In genomic region chr17:67352956-67353795, GRCm38 (mm10) we compare ENCODE assay signal across 8 mouse cellular contexts. TPM values are rescaled to one million over a fixed set of nuclear protein-coding genes. Genes with fewer than 3 reads are reported as not detected.
DNase-seq lines count a peak whose midpoint lies in the region; ATAC-seq and TF ChIP-seq lines count a peak whose summit lies in the region.

No protein-coding gene starts in this region.

- CTCF ChIA-PET in Patski (lab: Charles Lee): interaction anchor here (0.8 to 2.0 kb wide), 4 partner anchors 17 to 180 kb away, joined by 3 to 5 read pairs (median 3); no protein-coding TSS in a partner anchor

- in situ Hi-C loops in Patski (cut with MboI; ENCODE audit: low pct_unique_long_range_greater_than_20kb): loop anchor here (5.0 to 10.0 kb wide), 2 partner anchors 176 to 668 kb away; no protein-coding TSS in a partner anchor

- ATAC-seq in Patski: peak; percentile 28
- ATAC-seq in forebrain, embryonic 15.5 days (replicated peaks): peak; percentile 7; the same call in 1 of the 2 replicates
- ATAC-seq in megakaryocyte progenitor cell, adult 5-6 weeks (replicated peaks; ENCODE audit: poor library complexity): peak; percentile 28

- no peak for TF ChIP-seq CTCF in Patski (IDR thresholded peaks at IDR 0.05)
- no peak for TF ChIP-seq CTCF in bone marrow, adult 2 months (IDR thresholded peaks at IDR 0.05; ENCODE audit: control insufficient read depth, insufficient read depth, low read length)

- H3K4me3 ChIP-seq in bone marrow, adult 2 months (replicated peaks; ENCODE audit: control insufficient read depth, low read depth, low read length): peak overlapping the region; percentile 16
- H3K4me3 ChIP-seq in forebrain, embryonic 15.5 days: peak overlapping the region; percentile 80

- intact Hi-C loops in heart, postnatal 25 days (cut with DNase I): loop anchor here (2.0 to 5.0 kb wide), 4 partner anchors 81 to 286 kb away; no protein-coding TSS in a partner anchor

- peak overlapping the region; percentile 97 for H3K4me2 ChIP-seq in forebrain, embryonic 15.5 days (replicated peaks)

- no peaks in the 10 kb centered on the region for H3K9me3 ChIP-seq in forebrain, embryonic 15.5 days

- POLR2A ChIA-PET in Patski (lab: Charles Lee): interaction anchor here (0.6 to 0.7 kb wide), 3 partner anchors 27 to 328 kb away, joined by 3 read pairs; no protein-coding TSS in a partner anchor

- no peaks in the 10 kb centered on the region for H3K36me3 ChIP-seq in forebrain, embryonic 15.5 days

- no peak for DNase-seq in Patski (ENCODE audit: low read depth, low spot score)
- DNase-seq in heart, postnatal 25 days (ENCODE audit: low spot score): peak; percentile 23
- DNase-seq in layer of hippocampus, postnatal 36 days: peak; percentile 25 to 35
- DNase-seq in right cerebral cortex, postnatal 14 days: peak; percentile 22
- DNase-seq in spleen, postnatal 36 days (ENCODE audit: low spot score in 2 of 2): no peak

- TF ChIP-seq POLR2A in bone marrow, adult 2 months (IDR thresholded peaks at IDR 0.05; ENCODE audit: borderline replicate concordance, control insufficient read depth, low read depth, low read length): no peak

- H3K9ac ChIP-seq in forebrain, embryonic 15.5 days (replicated peaks): peak overlapping the region; percentile 66

- H3K4me1 ChIP-seq in bone marrow, adult 2 months (ENCODE audit: control insufficient read depth, insufficient read depth, low read length): no peaks in the 10 kb centered on the region
- peaks cover 20% of the 10 kb centered on the region for H3K4me1 ChIP-seq in forebrain, embryonic 15.5 days

- H3K27me3 ChIP-seq in Patski: no peaks in the 10 kb centered on the region
- H3K27me3 ChIP-seq in forebrain, embryonic 15.5 days: peaks cover 21% of the 10 kb centered on the region; the same call in 1 of the 2 replicates

- H3K27ac ChIP-seq in bone marrow, adult 2 months (ENCODE audit: control insufficient read depth, insufficient read depth, low read depth, low read length, poor library complexity): peak overlapping the region; percentile 15; the same call in 1 of the 2 replicates
- no peak overlapping the region for H3K27ac ChIP-seq in forebrain, embryonic 15.5 days (replicated peaks)

- 3% methylated on average over 50 of the region's 50 CpGs for WGBS in bone marrow, adult 2 months
- WGBS in forebrain, embryonic 15.5 days: 2% methylated on average over 46 of the region's 50 CpGs

RNA-seq across cellular contexts. Expression of gene Ptprm, which starts 1.1 kb away (rescaled TPM):
- polyA plus RNA-seq in Patski (2021): 43.7 TPM
- 1.4 and 4.0 TPM in 2 replicates for polyA plus RNA-seq in bone marrow, adult 2 months (2011; ENCODE audit: insufficient read depth, insufficient read length, low replicate concordance, missing spikeins)
- 10.7 and 11.0 TPM in 2 replicates for polyA plus RNA-seq in forebrain, embryonic 15.5 days (2015; fragmentation: Nextera tagmentation; extraction: Ambion mirVana)
- 10 to 100 TPM; 78.4 to 88.4 TPM for total RNA-seq in heart, postnatal 25 days (2021)
- 10 to 100 TPM; 21.0 to 23.6 TPM for total RNA-seq in layer of hippocampus, postnatal 36 days (2021)
- total RNA-seq in megakaryocyte progenitor cell, adult 5-6 weeks (2015): 0.22 TPM in 2 replicates
- total RNA-seq in megakaryocyte progenitor cell, adult 5-6 weeks (2017): not detected in 2 replicates

Comparison
In these comparisons a context has a peak if more than half of its experiments do, and no peak if none do; other contexts are left out.
1. DNase-seq: peak in heart, postnatal 25 days (single experiment), layer of hippocampus, postnatal 36 days (2 of 2) and right cerebral cortex, postnatal 14 days (single experiment); none in Patski (single experiment) and spleen, postnatal 36 days (0 of 2).
2. RNA of gene Ptprm, which starts 1.1 kb away (total RNA-seq): 78.4 to 88.4 TPM in heart, postnatal 25 days and 21.0 to 23.6 TPM in layer of hippocampus, postnatal 36 days; 0.22 TPM in megakaryocyte progenitor cell, adult 5-6 weeks; every median in the first group is over 10 times any median in the second.
3. Peak in every context shown above with its lines, with median percentiles within 50 percentile points of each other: ATAC-seq.